Mouse (Mus musculus) CH12.LX (cell line): ENCODE measurements around the gene Bcor. TPM values are rescaled to one million over a fixed set of nuclear protein-coding genes. Genes with fewer than 3 reads are reported as not detected.

Experiments used
- DNase-seq: peaks from one replicate; pipeline ENCODE4 v3.0.0-alpha.2; 2013; ENCODE audit errors: extremely low read depth
- H3K27ac ChIP-seq: 2 replicates; pipeline ENCODE4 v1.5.1; 2012; ENCODE audit warnings: low read depth, mild to moderate bottlenecking, control low read depth, moderate library complexity; ENCODE audit not compliant: insufficient read depth
- H3K27me3 ChIP-seq: replicated peaks from 2 replicates; pipeline ENCODE3; 2012; ENCODE audit warnings: inconsistent platforms
- H3K36me3 ChIP-seq, 2 experiments: replicated peaks in 1 of 2; 2 replicates each; pipeline versions ENCODE3 to v1.6.1; 2012; ENCODE audit warnings: inconsistent platforms in 1 of 2, low read length in 1 of 2, mild to moderate bottlenecking in 1 of 2, mixed read lengths in 1 of 2, moderate library complexity in 1 of 2; ENCODE audit not compliant: control insufficient read depth in 1 of 2, insufficient read depth in 1 of 2
- H3K4me1 ChIP-seq, 2 experiments: 2 replicates each; pipeline ENCODE4 v1.6.1; 2012; ENCODE audit warnings: inconsistent platforms in 1 of 2, moderate library complexity in 1 of 2; ENCODE audit not compliant: insufficient read depth in 2 of 2, control insufficient read depth in 1 of 2
- H3K4me2 ChIP-seq: 2 replicates; pipeline ENCODE4 v1.6.1; 2012; ENCODE audit warnings: low read depth, mild to moderate bottlenecking, control low read depth; ENCODE audit not compliant: poor library complexity, insufficient read depth, severe bottlenecking
- H3K4me3 ChIP-seq, 3 experiments: fragments of 150-350 bp in 1 of 3; sonication (generic) in 1 of 3; replicated peaks in 1 of 3; 2 replicates each; pipeline versions ENCODE3 to v1.5.1; 2011 to 2012; ENCODE audit warnings: low read depth in 2 of 3, low read length in 2 of 3, mild to moderate bottlenecking in 2 of 3, moderate library complexity in 2 of 3, control low read depth in 1 of 3, improper control_type of control experiment in 1 of 3, inconsistent platforms in 1 of 3, mixed read lengths in 1 of 3; ENCODE audit not compliant: poor library complexity in 1 of 3
- H3K79me2 ChIP-seq: replicated peaks from 2 replicates; pipeline ENCODE4 v1.6.1; 2012; ENCODE audit warnings: mild to moderate bottlenecking, moderate library complexity; ENCODE audit not compliant: control insufficient read depth, poor library complexity, insufficient read depth, severe bottlenecking; ENCODE audit errors: extremely low read depth
- H3K9ac ChIP-seq: 2 replicates; pipeline ENCODE4 v1.6.1; 2012; ENCODE audit warnings: low read depth, mild to moderate bottlenecking, control low read depth, moderate library complexity; ENCODE audit not compliant: insufficient read depth
- H3K9me3 ChIP-seq: replicated peaks from 2 replicates; pipeline ENCODE3; 2012; ENCODE audit warnings: low read length, inconsistent platforms, mixed read lengths
- BHLHE40 ChIP-seq: IDR thresholded peaks from 2 replicates; pipeline ENCODE4 v1.6.1; 2011; ENCODE audit warnings: mild to moderate bottlenecking, low read depth, low read length, improper control_type of control experiment
- CHD1 ChIP-seq: IDR thresholded peaks from 2 replicates; pipeline ENCODE4 v1.6.1; 2012; ENCODE audit warnings: low read depth, low read length, improper control_type of control experiment, inconsistent platforms
- E2F4 ChIP-seq: IDR thresholded peaks from 2 replicates; pipeline ENCODE4 v1.6.1; 2011; ENCODE audit warnings: low read depth, low read length, improper control_type of control experiment; ENCODE audit not compliant: insufficient replicate concordance
- ELF1 ChIP-seq: IDR thresholded peaks from 2 replicates; pipeline ENCODE4 v1.6.1; 2014; ENCODE audit warnings: low read depth, mild to moderate bottlenecking, inconsistent platforms, low read length, improper control_type of control experiment
- HCFC1 ChIP-seq: IDR thresholded peaks from 2 replicates; pipeline ENCODE4 v1.6.1; 2012; ENCODE audit warnings: low read depth, mild to moderate bottlenecking, inconsistent platforms, low read length, improper control_type of control experiment
- IRF4 ChIP-seq: IDR thresholded peaks from 2 replicates; pipeline ENCODE4 v1.6.1; 2014; ENCODE audit warnings: low read depth, mild to moderate bottlenecking, inconsistent platforms, low read length, improper control_type of control experiment
- MAFK ChIP-seq: IDR thresholded peaks from 2 replicates; pipeline ENCODE4 v1.6.1; 2011; ENCODE audit warnings: low read length, improper control_type of control experiment; ENCODE audit not compliant: insufficient replicate concordance
- MAX ChIP-seq: IDR thresholded peaks from 2 replicates; pipeline ENCODE4 v1.6.1; 2011; ENCODE audit warnings: low read length, improper control_type of control experiment
- MAZ ChIP-seq: IDR thresholded peaks from 2 replicates; pipeline ENCODE4 v1.6.1; 2012; ENCODE audit warnings: low read depth, mild to moderate bottlenecking, inconsistent platforms, low read length, improper control_type of control experiment, moderate library complexity
- MXI1 ChIP-seq: IDR thresholded peaks from 2 replicates; pipeline ENCODE4 v1.6.1; 2011; ENCODE audit warnings: mild to moderate bottlenecking, low read depth, low read length, improper control_type of control experiment
- MYC ChIP-seq: IDR thresholded peaks from 2 replicates; pipeline ENCODE4 v1.6.1; 2011; ENCODE audit warnings: low read depth, mild to moderate bottlenecking, improper control_type of control experiment, low read length
- PAX5 ChIP-seq: IDR thresholded peaks from 2 replicates; pipeline ENCODE4 v1.6.1; 2012; ENCODE audit warnings: low read length, inconsistent platforms, mixed read lengths
- POLR2A ChIP-seq: IDR thresholded peaks from 2 replicates; pipeline ENCODE4 v1.6.1; 2011; ENCODE audit warnings: low read depth, mild to moderate bottlenecking, improper control_type of control experiment, low read length
- RCOR1 ChIP-seq: conservative IDR thresholded peaks from 2 replicates; pipeline ENCODE4 v1.6.1; 2012; ENCODE audit warnings: low read depth, mild to moderate bottlenecking, inconsistent platforms, low read length, improper control_type of control experiment
- SIN3A ChIP-seq: IDR thresholded peaks from 2 replicates; pipeline ENCODE4 v1.6.1; 2012; ENCODE audit warnings: low read length, improper control_type of control experiment, inconsistent platforms
- SMC3 ChIP-seq: IDR thresholded peaks from 2 replicates; pipeline ENCODE4 v1.6.1; 2011; ENCODE audit warnings: low read depth, low read length, improper control_type of control experiment
- TBP ChIP-seq: conservative IDR thresholded peaks from 2 replicates; pipeline ENCODE4 v1.6.1; 2011; ENCODE audit warnings: low read depth, low read length, improper control_type of control experiment
- TCF12 ChIP-seq: IDR thresholded peaks from 2 replicates; pipeline ENCODE4 v1.6.1; 2014; ENCODE audit warnings: low read depth, mild to moderate bottlenecking, inconsistent platforms, low read length, improper control_type of control experiment
- dilution Hi-C: fragments of 300-500 bp; cut with MboI; formaldehyde crosslinking; loops from 2 replicates; pipeline ENCODE4 v1.14.3; 2020; ENCODE audit warnings: low sequenced_read_pairs; ENCODE audit not compliant: extremely low pct_unique_long_range_greater_than_20kb, extremely low pct_ligation_motif_present
- in situ Hi-C: fragments of 300-500 bp; cut with MboI; formaldehyde crosslinking; loops from 3 replicates; pipeline ENCODE4 v1.14.3; 2019; ENCODE audit warnings: low sequenced_read_pairs, low pct_ligation_motif_present, low pct_unique_long_range_greater_than_20kb, mixed read lengths
- polyA plus RNA-seq: library from polyadenylated mRNA; unstranded; fragments of >175 nt; gene quantifications from 2 replicates; pipeline ENCODE4 v1.2.1, GENCODE M21; 2012; ENCODE audit warnings: low read depth; ENCODE audit not compliant: insufficient read length
- total RNA-seq, 2 experiments: library from RNA; depleted of rRNA; stranded (reverse); fragments of 300-350 nt in 1 of 2; fragments of >200 nt in 1 of 2; gene quantifications; 2 replicates each; pipeline ENCODE4 v1.2.3; 2012 to 2014

The Bcor gene
- total and polyA plus RNA-seq, 3 experiments = 14.3 to 41.1 (median 33.8) TPM

DNA sequence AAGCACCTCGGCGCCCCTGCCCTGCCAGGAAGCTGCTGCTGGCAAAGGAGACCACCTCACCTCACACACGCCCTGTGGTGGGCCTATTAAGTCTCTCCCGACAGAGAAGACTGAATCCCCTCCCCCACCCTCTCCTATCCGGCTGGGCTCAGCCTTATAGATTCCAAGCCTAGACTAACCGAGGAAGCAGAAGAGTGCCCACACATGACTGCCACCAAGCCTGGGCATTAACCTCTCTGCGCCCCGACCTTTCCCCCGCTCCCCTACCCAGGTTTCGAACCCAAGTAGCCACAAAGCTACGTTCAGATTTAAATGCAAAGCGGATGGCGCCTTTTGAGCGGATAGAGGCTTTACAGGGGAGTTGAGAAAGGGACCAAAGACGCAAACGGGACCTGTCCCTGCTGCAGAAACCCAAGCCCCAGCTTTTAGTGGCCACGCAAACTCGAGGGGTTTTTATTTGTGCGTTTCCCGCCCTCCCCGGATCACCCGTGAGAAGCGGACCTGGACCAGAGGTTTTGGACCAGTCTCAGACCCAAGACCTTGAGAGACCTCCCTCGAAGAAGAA, 33.0 kb downstream of the Bcor start:
- Histone ChIP-seq H3K4me2 (peak overlapping the region; percentile 73), H3K9me3 (no peaks in the 10 kb centered on the region), H3K27me3 (no peaks in the 10 kb centered on the region)
- in situ Hi-C loops (loop anchor here (5.0 kb wide), 1 partner anchor 40 kb away; no protein-coding TSS in a partner anchor), dilution Hi-C loops (no loop called here)
- DNase-seq = no peak
- no peak for TF ChIP-seq SMC3
- TF ChIP-seq, all 38 proteins: peak for 0
- H3K27ac ChIP-seq = peak overlapping the region; percentile 49; the same call in 1 of the 2 replicates
- peaks cover 10 to 51% of the 10 kb centered on the region in 2 experiments for H3K4me1 ChIP-seq
- H3K4me3 ChIP-seq = peak overlapping the region; percentile 53 to 75 (median 58)
- H3K9ac ChIP-seq = peak overlapping the region; percentile 76
- peaks cover 27% of the 10 kb centered on the region for H3K79me2 ChIP-seq
- no peaks in the 10 kb centered on the region for H3K36me3 ChIP-seq

DNA sequence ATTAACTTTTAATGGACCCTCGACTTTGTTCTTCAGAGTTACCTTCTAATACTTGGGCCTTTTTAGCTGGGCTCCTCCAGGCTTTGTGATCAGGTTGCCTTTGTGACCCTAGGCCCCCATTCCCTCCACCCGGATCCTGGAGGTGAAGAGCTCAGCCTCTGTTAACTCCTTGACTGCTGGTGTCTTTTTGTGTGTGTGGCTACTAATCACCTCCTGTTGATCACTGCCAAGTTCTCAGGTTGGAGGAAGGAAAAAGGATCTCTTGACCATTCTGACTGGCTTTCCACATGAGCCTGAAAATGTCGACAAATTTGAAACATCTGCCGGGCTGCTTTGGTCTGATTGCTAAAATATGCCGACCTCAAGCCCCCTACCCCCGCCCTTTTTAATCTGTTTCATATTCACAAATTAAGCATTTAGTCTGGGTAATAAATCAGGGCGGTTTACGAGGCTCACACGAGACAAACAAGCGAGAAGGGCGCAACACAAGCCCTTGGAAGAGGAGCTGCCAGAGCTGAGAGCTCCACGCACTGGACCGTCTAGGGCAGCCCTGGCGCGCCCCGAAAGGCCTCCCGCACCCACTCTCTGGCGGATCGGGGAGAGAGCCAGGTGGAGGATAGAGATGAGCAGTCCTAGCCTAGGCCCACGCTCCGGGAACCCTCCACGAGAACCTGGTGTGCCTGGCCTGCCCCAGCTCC, 33.6 kb downstream of the Bcor start:
- TF ChIP-seq MAZ (no peak), MAFK (no peak), PAX5 (no peak), CHD1 (no peak), IRF4 (no peak), HCFC1 (no peak), TBP (no peak), MYC (no peak), RCOR1 (no peak), MXI1 (no peak), MAX (no peak), BHLHE40 (no peak), E2F4 (no peak), POLR2A (no peak), ELF1 (no peak), TCF12 (no peak), SIN3A (no peak), SMC3 (no peak)
- Histone ChIP-seq H3K36me3 (no peaks in the 10 kb centered on the region), H3K27me3 (no peaks in the 10 kb centered on the region), H3K4me2 (peak overlapping the region; percentile 73), H3K4me3 (peak overlapping the region; percentile 53 to 75 (median 58)), H3K4me1 (peaks cover 10 to 50% of the 10 kb centered on the region in 2 experiments), H3K79me2 (peaks cover 33% of the 10 kb centered on the region), H3K9me3 (no peaks in the 10 kb centered on the region), H3K9ac (peak overlapping the region; percentile 76), H3K27ac (peak overlapping the region; percentile 49)
- in situ Hi-C loops = loop anchor here (5.0 kb wide), 1 partner anchor 39 kb away; no protein-coding TSS in a partner anchor
- no peak for DNase-seq
- dilution Hi-C loops = no loop called here
